Mouse (Mus musculus) embryonic fibroblast, embryonic 13.5 days (primary cell): Measurements from ENCODE around the gene Maml2. TPM values are rescaled to one million over a fixed set of nuclear protein-coding genes. Genes with fewer than 3 reads are reported as not detected.

Source experiments
- H3K27ac ChIP-seq: 2 replicates; pipeline ENCODE4 v1.5.1; 2012; ENCODE audit warnings: low read length, control low read depth, inconsistent platforms; ENCODE audit not compliant: insufficient read depth
- H3K4me1 ChIP-seq: 2 replicates; pipeline ENCODE4 v1.6.1; 2011; ENCODE audit warnings: low read length; ENCODE audit not compliant: control insufficient read depth, insufficient read depth
- H3K4me3 ChIP-seq: 2 replicates; pipeline ENCODE4 v1.5.1; 2011; ENCODE audit warnings: mild to moderate bottlenecking, control low read depth, low read length; ENCODE audit not compliant: insufficient read depth
- CTCF ChIP-seq: IDR thresholded peaks from 2 replicates; pipeline ENCODE4 v1.5.1; 2011; ENCODE audit warnings: mild to moderate bottlenecking, control low read depth, low read length, moderate library complexity, borderline replicate concordance; ENCODE audit not compliant: insufficient read depth
- POLR2A ChIP-seq: IDR thresholded peaks from 2 replicates; pipeline ENCODE4 v1.6.1; 2011; ENCODE audit warnings: low read depth, mild to moderate bottlenecking, control low read depth, low read length, moderate library complexity
- polyA plus RNA-seq: library from polyadenylated mRNA; stranded (reverse); fragments of >200 nt; gene quantifications from 2 replicates; pipeline ENCODE4 v1.2.4, GENCODE M21; 2011; ENCODE audit warnings: low read depth; ENCODE audit not compliant: missing spikeins, insufficient read length

The Maml2 gene
- polyA plus RNA-seq, 1 experiment: 27.9 TPM

DNA sequence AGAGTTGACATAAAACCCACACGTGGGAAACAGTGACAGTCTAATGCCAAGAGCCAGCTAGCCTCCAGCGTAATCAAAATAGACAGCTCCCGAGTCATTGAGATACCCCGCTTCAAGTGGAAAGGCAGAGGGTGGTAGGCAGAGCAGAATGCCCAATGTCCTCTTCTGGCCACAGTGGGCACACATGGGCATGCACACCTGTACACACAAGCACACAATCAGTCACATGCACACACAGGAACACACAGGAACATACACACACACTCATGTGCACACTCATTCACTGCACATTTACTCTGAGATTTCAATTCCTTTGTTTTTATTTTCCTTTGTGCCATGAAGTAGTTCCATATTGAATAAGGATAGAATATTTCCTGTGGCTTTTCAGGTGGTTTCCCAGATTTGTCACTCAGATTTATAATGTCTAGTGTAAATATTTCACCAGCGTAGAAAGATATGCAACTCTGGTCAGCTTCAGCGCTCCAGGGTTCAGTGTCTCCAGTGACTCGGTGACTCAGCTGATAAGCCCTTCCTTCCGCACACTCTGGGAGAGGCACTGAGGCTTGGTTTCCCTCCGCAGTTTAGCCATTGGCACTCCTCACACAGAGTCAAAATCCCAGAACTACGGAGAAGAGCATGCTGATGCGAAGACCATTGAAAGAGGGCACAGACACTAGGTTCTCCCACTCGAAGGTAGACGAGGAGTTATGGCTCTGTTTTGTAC, 144.4 kb downstream of the Maml2 start:
- TF ChIP-seq POLR2A (no peak), CTCF (no peak)
- Histone ChIP-seq H3K27ac (peak overlapping the region; percentile 18), H3K4me3 (no peak overlapping the region), H3K4me1 (peaks cover 10% of the 10 kb centered on the region)

DNA sequence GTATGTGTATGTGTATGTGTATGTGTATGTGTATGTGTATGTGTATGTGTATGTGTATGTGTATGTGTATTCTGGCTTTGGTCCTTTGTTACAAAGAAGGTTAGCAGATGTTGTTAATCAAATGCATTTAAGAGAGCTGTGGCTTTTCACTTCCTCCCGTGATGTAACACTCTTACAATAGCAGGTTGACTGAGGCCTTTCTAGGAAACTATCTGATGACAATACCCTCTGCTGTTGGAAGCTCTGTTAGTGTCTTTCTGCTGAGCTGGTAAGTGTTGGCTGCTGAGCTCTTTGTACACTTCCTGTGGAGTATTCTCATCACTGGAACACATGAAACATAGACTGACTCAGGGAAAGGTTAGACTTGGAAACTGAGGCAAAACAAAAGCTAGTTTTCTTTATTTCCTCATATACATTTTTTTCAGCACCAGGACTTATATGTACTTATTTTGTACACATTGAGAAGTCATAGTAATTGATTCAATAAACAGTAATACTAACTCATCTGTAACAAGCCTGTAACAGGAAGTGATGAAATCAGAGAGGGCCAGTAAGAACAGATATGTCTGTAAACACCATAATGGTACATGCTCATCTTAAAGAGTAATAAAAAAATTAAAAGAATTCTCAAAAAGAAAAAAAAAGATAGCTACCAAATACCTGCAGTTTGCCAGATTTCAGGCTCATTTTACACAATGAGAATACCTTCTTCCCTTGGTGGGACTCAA, 145.9 kb downstream of the Maml2 start:
- Histone ChIP-seq H3K27ac (no peak overlapping the region), H3K4me1 (peaks cover 10% of the 10 kb centered on the region), H3K4me3 (no peak overlapping the region)
- TF ChIP-seq CTCF: no peak
- TF ChIP-seq POLR2A: no peak

- no peak overlapping the region for H3K27ac ChIP-seq
- no peak overlapping the region for H3K4me3 ChIP-seq
- peaks cover 10% of the 10 kb centered on the region for H3K4me1 ChIP-seq
- TF ChIP-seq POLR2A (no peak), CTCF (no peak)
These were observed 148.5 kb downstream of the Maml2 start for GRCm38 (mm10) chr9:13446236-13446635.

- Histone ChIP-seq H3K4me1 (peaks cover 10% of the 10 kb centered on the region), H3K27ac (peak within 1 kb of the TSS; percentile 54; the same call in 1 of the 2 replicates), H3K4me3 (no peak within 1 kb of the TSS)
- no peak for TF ChIP-seq CTCF
- TF ChIP-seq POLR2A: no peak
These were observed 149.0 kb downstream of the Maml2 start, which contains the start of gene Gm17571 for GRCm38 (mm10) chr9:13446703-13447285. Gm17571 (minus strand) TSS chr9:13446753.

- TF ChIP-seq POLR2A: no peak
- no peak for TF ChIP-seq CTCF
- no peaks in the 10 kb centered on the region; the same call in 1 of the 2 replicates for H3K4me1 ChIP-seq
- H3K4me3 ChIP-seq: no peak overlapping the region
- no peak overlapping the region for H3K27ac ChIP-seq
These were observed 151.0 kb downstream of the Maml2 start for GRCm38 (mm10) chr9:13448716-13449115.

GRCm38 (mm10) chr9:13454651-13455123, 156.9 kb downstream of the Maml2 start:
- TF ChIP-seq POLR2A: no peak
- no peak for TF ChIP-seq CTCF
- peak overlapping the region; percentile 88 for H3K27ac ChIP-seq
- H3K4me3 ChIP-seq: no peak overlapping the region
- H3K4me1 ChIP-seq: peaks cover 21% of the 10 kb centered on the region

DNA sequence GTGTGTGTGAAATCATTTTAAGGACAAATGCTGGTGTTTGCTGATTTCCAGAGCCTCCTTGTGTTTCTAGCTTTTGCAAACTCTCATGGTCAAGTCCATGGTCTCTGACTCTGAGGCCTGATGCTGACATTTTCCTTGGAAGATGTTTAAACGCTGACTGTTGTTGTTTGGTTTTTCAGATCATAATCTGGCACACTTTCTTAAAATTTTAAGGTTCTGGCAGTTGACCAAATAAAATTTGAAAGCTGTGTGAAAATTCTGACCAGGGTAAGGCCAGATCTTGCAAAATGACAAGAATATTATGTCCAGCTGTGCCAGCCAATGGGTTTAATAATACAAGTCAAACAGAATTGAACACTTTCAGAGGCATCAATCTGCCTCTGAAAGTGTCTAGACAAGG, 157.5 kb downstream of the Maml2 start:
- H3K4me1 ChIP-seq: peaks cover 21% of the 10 kb centered on the region
- H3K4me3 ChIP-seq: no peak overlapping the region
- TF ChIP-seq POLR2A (no peak), CTCF (no peak)
- H3K27ac ChIP-seq: peak overlapping the region; percentile 88

DNA sequence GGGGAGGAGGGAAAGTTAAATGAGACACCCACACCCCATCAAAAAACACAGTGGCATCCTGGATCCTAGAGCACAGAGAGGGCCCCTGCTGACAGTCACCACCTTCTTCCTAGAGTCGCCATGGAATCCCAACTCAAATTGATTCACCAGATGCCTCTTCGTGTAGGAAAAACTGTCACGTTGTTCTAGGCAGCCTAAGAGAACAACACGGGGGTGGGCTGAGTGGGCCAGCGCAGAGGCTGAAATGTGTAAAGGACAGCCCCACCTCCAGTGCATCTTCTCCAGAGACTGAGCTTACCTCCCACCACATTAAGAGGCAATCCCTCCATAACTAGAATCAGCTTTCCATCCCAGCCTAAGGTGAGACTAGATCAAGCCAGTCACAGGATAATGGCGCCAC, 160.0 kb downstream of the Maml2 start:
- Histone ChIP-seq H3K4me1 (peaks cover 27% of the 10 kb centered on the region), H3K27ac (no peak overlapping the region), H3K4me3 (no peak overlapping the region)
- TF ChIP-seq CTCF: no peak
- TF ChIP-seq POLR2A: no peak

DNA sequence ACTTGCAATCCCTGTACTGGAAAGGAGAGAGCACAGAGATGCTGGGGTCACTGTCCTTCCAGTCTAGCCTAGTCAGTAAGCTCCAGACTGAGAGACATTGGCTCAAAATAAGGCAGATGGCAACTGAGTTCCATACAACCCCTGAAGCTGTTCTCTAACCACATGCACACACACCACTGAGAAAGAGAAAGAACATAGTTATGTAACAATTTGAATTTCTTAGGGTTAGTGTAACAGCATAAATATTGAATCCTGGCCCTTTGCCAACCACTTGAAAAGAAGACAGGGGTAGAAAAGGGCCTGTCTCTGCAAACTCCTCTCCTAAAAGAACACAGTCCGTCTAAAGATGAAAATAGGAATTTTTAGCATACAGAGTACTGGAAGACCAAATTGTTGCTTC, 161.6 kb downstream of the Maml2 start:
- no peak overlapping the region for H3K4me3 ChIP-seq
- H3K4me1 ChIP-seq: peaks cover 27% of the 10 kb centered on the region
- no peak overlapping the region; the same call in 1 of the 2 replicates for H3K27ac ChIP-seq
- TF ChIP-seq POLR2A: no peak
- TF ChIP-seq CTCF: no peak

GRCm38 (mm10) chr9:13460012-13460411, 162.3 kb downstream of the Maml2 start:
- no peak for TF ChIP-seq POLR2A
- no peak for TF ChIP-seq CTCF

More at GRCm38 (mm10) chr9:13460012-13460411, 162.3 kb downstream of the Maml2 start:
- Histone ChIP-seq H3K4me3 (no peak overlapping the region), H3K4me1 (peaks cover 22% of the 10 kb centered on the region), H3K27ac (no peak overlapping the region)
